Mouse (Mus musculus): ENCODE results near the gene AI837181. TPM values are rescaled to one million over a fixed set of nuclear protein-coding genes. Genes with fewer than 3 reads are reported as not detected.
A peak's percentile ranks its signal among the peaks of the same experiment; 100 is the strongest.

AI837181 gene
- total RNA-seq, 2 experiments from 2014 or later = 46.5 to 47.2 TPM

- no peak for DNase-seq (ENCODE audit: low spot score in 2 of 2)
Observed at GRCm38 (mm10) chr19:5444954-5445353, 20.0 kb downstream of the AI837181 start.

DNA sequence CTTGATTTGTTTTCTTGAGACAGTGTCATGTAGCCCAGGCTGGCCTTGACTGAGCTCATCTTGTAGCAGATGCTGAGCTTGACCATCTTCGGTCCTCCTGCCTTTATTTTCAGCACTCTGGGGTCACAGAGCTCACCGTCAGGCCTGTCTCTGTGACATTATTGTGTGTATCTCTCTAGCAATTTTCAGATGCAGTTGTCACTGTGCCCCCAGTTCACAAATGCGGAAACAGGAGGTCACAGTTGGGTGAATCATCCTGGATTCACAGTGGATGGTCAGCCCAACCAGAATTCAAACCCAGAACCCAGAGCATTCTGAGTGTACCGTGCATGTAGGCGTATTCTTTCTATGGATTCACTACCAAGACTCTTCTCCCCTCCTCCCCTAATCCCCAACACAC, 20.8 kb downstream of the AI837181 start:
- no peak for DNase-seq (ENCODE audit: low spot score in 2 of 2)

DNA sequence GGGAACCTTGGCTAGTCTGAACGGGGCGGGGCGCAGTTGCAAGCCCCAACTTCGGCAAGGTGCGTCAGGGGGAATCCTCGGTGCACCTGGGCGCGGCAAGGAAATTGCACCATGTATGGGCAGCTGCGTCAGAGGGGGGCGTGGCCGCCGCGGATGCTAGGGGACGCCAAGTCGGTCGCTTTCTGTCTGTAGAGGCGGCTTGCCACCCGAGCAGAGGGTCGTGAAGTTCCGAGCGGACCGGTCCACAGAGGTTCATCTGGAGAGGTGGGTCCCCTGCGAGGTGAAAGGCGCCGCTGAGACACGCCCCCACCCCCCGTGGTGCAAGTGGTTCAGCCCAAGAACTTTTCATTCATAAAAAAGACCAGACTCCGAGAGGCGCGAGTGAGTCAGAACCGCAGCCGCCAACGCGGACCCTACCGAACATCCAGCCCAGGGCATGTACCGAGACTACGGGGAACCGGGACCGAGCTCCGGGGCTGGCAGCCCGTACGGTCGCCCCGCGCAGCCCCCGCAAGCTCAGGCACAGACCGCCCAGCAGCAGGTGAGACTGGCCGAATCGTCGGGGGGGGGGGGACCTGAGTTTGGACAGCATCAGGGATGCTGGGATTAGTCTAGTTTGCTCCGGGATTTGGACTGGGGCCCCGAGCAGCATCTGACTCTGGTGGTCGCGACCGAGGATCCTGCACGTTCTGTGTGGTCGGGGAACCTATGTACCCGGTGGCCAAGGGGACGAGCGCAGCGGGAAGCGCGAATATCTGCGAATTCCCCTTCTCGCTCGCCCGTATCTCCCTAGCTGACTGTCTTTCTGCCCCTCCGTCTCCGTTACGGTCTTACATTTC, 22.8 kb downstream of the AI837181 start, which contains the start of gene Fosl1:
Gene Fosl1 (plus strand): TSS at position 33 of the 839 bp plus-strand sequence.
- peak; percentile 66 to 78 for DNase-seq (ENCODE audit: low spot score in 2 of 2)

DNA sequence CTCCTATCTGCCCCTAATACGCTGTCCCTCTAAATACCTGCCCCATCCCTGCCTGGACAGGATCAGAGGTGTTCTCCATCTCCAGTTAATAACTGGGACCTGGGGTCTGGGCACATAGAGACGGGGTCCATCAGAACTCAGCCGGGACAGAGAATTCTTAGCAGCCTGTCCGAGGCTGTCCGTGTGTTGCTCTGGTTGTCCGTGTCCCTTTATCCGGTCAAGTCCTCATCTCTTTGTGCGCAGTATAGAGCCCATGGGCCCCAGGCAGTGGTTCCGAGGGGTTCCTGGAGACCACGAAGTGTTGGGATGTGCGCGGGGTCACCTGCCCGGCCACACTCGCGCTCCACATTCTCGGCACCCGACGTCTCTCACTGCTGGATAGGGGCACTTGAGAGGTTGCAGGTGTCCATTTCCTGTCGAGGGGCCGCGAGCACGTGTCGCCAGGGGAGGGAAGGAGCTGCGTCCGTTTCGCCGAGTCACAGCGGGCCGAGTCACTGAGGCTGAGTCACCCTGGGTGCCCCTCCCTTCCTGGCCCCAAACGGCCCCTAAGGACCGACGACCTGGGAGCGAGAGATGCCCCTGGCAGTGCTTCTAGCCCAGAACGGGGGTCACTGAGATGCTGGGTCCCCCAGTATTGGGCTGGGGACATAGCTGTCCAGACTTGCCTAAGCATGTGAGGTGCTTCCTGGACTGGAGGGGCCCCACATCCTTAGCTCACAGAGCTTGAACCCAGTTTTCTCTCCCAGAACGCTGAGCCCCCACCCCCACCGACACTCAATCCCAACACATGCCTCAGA, 23.6 kb downstream of the AI837181 start:
- peak; percentile 40 to 49 for DNase-seq (ENCODE audit: low spot score in 2 of 2)

DNA sequence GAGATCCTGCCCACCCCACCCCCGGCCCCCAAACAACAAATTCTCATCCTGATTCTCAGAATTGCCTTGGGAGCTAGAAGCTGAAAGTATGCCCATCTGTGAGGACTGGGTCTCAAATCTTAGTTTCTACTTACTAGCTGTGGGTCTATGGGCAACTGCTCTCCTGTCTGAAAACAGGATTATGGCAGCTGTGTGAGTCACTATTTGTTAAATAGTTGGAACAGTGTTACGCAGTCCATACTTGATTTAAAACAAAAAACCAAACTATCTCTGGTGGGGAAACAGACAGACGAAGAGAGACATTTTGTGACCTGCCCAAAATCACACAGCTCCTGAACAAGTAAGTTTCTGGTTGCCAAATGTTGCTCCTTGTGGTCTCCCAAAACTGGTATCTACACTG, 24.7 kb downstream of the AI837181 start:
- no peak for DNase-seq (ENCODE audit: low spot score in 2 of 2)

GRCm38 (mm10) chr19:5451766-5452165, 26.8 kb downstream of the AI837181 start:
- no peak for DNase-seq (ENCODE audit: low spot score in 2 of 2)

DNA sequence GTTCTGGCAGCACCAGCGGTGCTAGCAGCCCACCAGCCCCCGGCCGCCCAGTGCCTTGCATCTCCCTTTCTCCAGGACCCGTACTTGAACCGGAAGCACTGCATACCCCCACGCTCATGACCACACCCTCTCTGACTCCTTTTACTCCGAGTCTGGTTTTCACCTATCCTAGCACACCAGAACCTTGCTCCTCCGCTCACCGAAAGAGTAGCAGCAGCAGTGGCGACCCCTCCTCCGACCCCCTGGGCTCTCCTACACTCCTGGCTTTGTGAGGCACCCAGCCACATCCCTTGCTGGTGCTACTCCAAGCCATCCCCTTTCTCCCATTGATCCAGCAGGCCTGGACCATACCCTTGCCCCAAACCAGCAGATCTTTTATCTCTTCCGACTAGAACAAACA, 30.1 kb downstream of the AI837181 start:
- no peak for DNase-seq (ENCODE audit: low spot score in 2 of 2)

- no peak for DNase-seq (ENCODE audit: low spot score in 2 of 2)
Observed at GRCm38 (mm10) chr19:5455568-5455967, 30.6 kb downstream of the AI837181 start.

DNA sequence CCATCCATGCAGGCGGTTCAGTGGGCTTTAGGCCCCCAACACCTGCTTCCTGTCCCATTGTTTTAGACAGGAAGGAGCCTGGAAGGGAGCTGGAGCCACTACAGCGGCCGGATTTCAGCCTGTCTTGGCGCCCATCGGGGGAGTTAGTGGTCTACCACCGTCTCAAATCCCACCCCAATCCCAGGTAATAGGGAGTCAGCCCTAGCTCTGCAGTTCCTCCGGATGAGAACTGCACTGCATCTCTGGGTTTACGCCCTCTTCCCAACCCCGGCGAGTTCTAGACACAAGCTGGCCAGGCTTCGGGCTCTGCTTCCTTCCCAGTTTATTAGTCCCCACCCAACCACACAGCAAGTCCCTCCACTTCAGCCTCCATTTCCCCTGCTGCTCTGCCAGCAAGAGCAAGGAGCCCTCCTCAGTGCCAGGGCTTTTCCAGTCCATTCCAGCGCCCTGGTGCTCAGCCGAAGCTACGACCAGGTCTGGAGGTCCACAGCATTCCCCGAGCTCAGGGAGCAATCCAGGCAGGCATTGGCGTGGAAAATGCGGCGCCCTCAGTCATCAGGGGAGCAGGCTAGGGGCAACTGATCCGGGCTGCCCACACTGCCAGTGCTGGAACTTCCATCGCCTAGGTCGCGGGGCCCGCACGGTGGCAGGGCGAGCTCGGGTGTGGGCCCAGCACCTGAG, 31.4 kb downstream of the AI837181 start:
- no peak for DNase-seq (ENCODE audit: low spot score in 2 of 2)

DNA sequence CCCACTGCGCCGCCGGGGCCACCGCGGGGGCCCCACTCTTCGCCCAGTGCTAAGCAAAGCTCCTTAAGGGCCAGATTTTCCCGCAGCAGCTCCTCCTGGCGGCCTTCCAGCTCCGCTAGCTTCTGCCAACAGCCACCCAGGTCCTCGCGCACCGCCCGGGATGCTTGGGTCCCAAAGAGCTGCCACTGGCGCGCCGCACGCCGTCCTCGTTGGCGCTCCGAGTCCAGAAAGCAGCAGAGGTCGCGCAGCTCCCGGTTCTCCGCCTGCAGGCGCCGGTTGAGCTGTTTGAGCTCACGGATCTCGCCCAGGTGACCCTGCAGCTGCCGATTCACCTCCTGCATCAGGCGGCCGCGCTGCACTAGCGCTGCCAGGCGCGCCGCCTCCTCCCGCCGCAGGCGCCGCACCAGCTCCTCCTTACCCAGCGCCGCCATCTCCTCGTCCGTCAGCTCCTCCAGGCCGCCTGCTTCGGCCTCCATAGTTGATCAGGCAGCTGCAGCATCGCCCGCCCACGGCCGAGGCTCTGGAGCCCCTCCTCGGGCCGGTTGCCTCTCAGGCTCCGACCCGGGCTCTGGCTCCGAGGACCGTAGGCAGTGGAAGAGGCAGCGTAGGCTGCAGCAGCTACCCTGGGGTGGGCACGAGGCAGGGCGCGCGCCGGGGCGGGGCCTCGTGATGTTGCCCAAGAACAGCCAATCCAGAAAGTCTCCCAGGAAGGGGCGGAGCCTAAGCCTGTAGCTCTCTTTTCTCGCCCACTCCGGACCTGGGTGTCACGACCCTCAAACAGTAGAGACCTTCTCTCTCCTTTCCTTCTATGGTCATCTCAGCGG, 32.2 kb downstream of the AI837181 start:
- peak; percentile 93 to 94 for DNase-seq (ENCODE audit: low spot score in 2 of 2)

DNA sequence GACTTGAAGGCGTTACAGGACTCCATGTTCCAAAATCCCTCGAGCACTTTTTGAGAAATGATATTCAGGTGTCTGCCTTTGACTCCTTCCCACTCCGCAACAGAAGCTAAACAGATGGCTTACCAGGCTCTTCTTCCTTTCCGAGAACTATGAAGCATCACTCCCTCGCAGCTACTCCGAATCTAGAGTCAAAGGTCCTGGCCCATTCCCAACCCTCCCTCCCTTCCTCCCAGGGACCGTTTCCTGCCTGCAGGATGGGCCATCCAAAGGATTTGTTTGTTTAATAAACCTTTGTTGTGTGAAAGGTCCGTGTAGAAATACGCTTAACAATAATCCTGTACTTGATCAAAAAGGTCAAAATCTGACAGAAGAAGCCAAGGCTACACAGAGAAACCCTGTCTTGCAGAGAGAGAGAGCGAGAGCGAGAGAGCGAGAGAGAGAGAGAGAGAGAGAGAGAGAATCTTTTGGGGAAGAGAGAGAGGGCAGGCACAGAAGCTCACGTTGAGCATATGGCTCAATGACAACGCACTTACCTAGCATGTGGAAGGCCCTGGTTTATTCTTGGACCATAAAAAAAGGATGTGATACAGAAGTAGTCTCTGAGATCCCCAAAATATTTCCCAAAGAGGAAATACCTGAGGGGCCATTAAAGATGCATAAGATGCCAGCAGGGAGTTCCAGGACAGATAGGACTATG, 33.0 kb downstream of the AI837181 start, which contains the start of gene Ccdc85b:
Gene Ccdc85b (minus strand): TSS at position 149 of the 697 bp plus-strand sequence.
- DNase-seq (ENCODE audit: low spot score in 2 of 2) = no peak

DNA sequence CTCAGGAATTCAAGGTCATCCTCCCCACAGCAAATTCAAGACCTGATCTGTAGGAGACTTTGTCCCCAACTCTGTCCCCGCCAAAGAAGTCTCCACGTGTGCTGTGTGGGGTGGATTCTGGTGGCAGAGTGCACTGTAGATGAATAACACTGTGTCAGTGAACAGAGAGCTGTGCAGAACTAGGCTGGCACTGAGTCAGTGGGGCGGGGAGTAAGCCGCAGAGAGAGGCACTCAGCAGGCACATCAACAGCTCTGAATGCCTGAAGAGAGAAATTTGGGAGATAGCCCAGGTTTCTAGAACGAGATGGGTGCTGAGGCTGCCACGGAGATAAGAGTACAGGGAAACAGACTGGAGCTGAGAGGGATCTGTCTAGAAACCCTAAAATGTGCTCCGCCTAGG, 34.1 kb downstream of the AI837181 start:
- DNase-seq (ENCODE audit: low spot score in 2 of 2) = no peak

DNA sequence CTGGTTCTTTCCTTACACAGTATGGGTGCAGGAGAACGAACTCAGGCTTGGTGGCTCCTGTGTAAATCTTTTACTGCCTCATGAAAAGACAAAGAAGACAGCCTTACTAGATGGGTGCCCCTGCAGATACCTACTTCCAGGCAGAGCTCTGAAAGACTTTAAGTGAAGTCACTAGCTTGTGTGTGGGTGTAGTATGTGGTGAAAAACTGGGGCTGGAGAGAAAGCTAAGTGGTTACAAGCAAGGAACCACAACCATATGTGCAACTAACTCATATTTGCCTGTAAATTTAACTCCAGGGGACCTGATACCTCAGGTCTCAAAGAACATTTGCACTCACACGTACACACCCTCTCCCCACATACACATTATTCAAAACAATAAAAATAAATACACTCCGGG, 35.0 kb downstream of the AI837181 start:
- DNase-seq (ENCODE audit: low spot score in 2 of 2) = no peak

DNA sequence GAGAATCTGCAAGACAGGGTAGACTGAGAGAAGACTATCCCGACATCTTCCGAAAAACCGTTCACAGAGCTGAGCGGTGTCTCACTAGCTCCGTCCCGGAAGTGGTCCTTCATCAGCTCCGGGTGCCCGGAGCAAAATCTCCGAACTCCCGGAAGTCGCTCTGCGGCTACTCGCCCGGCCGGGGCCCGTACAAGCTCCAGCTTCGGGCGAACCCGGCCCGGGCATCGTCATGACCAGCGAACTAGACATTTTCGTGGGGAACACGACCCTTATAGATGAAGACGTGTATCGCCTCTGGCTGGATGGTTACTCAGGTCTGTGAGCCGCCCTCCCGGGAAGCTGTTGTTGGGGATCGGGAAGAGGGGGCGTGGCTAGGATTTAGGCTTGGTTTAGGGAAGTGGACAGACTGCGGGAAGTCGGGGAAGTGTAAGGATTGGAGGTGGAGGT, 35.5 kb downstream of the AI837181 start, which contains the start of gene Fibp:
Gene Fibp (plus strand): TSS at position 151 of the 447 bp plus-strand sequence.
- DNase-seq (ENCODE audit: low spot score in 2 of 2) = peak; percentile 82 to 84

DNA sequence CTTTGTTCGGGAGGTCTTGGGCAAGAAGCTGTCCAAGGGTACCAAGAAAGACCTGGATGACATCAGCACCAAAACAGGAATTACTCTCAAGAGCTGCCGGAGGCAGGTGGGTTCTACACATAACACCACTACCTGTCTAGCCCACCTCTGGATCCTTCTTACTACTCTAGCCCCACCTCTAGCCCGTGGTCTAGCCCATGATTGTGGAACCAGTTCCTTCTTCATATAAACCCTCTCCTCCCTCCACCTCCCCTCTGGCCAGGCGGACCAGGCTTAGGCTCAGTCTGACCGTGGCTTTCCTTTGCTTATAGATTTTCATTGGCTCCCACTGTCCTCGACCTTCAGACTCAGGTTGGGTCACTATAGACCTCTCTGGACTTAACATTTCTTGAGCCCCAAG, 36.5 kb downstream of the AI837181 start:
- no peak for DNase-seq (ENCODE audit: low spot score in 2 of 2)

DNA sequence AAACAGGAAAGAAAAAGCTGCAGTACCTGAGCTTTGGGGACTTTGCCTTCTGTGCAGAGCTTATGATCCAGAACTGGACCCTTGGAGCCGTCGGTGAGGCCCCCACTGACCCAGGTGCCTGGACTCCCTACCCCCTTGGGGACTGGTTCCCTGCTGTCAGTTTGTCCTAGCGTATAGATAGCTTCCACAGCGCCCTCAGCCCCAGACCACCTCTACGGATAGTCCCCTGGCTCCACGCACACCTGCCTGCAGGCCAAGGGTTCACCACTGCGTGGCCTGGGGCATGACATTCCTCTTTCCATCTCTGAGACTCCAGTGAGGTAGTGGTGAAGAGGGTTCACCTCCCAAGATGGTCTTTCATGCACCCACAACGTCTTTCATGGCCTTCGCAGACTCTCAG, 38.3 kb downstream of the AI837181 start:
- DNase-seq (ENCODE audit: low spot score in 2 of 2) = no peak

DNA sequence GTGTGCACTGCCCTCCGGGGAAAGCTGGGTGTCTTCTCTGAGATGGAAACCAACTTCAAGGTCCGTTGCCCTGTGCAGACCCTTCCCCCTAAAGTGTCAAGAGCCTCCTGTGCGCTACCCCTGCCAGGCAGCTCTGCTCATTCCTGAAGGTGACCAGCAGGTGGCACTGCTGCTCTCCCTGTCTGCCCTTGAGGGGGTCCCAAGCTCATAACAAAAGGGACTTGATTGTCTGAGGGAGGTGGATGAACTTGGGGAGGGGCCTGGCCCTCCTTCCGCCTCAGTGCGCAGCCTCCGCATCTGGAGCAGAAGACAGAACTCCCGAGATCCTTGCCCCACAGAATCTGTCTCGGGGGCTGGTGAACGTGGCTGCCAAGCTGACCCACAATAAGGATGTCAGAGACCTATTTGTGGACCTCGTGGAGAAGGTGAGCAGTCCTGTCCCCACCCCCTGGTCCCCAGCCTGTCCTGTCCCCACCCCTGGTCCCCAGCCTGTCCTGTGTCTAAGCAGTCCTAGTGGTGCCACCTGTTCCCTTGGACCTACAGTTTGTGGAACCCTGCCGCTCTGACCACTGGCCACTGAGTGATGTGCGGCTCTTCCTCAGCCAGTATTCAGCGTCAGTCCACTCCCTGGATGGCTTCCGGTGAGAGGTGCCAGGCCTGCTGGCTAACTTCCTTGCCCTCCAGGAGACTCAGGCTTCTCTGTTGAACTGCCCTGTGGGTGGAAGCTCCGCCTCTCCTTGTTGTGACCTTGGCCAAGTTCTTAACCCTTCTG, 39.0 kb downstream of the AI837181 start:
- DNase-seq (ENCODE audit: low spot score in 2 of 2) = peak; percentile 37 to 60

DNA sequence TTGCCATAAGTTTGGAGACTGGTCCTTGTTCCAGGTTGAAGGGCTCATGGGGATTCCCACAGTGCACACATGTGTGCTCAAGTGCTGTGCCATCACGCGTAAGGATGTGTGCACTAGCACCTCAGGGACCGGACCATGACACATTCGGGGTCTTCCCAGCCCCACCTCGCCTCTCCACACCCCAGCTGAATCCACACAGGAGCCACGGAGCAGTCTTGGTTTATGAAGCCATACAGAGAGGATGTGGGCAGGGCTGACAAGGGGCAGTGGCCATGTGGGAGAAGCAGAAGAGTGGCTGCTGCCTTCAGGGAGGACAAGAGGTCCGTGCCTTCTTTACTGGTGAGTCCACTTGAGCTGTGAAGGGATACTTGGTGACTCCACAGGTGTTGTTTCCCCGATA, 40.1 kb downstream of the AI837181 start:
- no peak for DNase-seq (ENCODE audit: low spot score in 2 of 2)

- no peak for DNase-seq (ENCODE audit: low spot score in 2 of 2)
Observed at GRCm38 (mm10) chr19:5466916-5467500, 42.1 kb downstream of the AI837181 start.
